Mouse (Mus musculus): ENCODE results near the gene Nup188. TPM values are rescaled to one million over a fixed set of nuclear protein-coding genes. Genes with fewer than 3 reads are reported as not detected.
A peak's percentile ranks its signal among the peaks of the same experiment; 100 is the strongest.

The Nup188 gene
- total RNA-seq, 2 experiments from 2014 or later, result 21.1 to 23.4 TPM

DNA sequence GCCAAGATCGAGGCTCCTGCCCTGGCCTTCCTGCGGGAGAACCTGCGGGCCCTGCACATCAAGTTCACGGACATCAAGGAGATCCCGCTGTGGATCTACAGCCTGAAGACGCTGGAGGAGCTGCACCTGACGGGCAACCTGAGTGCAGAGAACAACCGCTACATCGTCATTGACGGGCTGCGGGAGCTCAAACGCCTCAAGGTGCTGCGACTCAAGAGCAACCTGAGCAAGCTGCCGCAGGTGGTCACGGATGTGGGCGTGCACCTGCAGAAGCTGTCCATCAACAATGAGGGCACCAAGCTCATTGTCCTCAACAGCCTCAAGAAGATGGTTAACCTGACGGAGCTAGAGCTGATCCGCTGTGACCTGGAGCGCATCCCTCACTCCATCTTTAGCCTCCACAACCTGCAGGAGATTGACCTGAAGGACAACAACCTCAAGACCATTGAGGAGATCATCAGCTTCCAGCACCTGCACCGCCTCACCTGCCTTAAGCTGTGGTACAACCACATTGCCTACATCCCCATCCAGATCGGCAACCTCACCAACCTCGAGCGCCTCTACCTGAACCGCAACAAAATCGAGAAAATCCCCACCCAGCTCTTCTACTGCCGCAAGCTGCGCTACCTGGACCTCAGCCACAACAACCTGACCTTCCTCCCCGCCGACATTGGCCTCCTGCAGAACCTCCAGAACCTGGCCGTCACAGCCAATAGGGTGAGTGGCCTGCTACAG lies 29.4 kb upstream of the Nup188 start:
- DNase-seq, result no peak

DNA sequence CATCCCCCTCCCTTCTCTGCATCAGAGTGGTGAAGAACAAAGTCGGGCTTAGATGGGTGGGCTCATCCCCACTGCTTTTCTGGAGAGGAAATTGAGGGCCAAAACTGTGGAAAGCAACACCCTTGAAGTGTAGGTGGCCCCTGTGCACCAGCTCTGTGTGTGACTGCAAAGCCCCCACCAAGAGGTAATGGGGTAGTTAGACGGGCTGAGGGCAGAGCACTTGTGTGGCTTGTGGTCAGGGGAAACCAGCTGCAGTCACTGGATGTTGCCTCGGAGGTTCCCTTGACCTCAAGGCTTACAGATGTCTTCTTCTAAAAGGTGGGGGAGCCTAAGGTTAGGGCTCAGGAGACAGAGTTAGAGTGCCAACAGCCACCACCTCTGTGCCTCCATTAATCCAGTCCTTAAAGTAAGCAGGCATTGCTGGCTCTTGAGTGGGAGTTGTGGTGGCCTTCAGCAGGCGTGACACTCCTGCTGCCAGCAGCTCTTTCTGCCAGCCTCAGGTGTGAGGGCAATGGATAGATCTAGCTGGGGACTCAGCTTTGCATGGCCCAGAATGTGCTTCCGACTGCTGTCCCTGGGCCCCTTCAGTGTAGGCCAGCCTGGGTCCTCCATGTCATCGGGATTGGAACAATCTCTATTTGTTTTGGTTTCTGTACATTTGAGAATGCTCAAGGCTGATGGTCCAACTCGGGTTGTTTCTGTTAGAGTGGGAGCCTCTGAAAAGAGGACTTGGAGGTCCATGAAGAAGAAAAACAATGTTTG lies 28.3 kb upstream of the Nup188 start:
- DNase-seq, result no peak

DNA sequence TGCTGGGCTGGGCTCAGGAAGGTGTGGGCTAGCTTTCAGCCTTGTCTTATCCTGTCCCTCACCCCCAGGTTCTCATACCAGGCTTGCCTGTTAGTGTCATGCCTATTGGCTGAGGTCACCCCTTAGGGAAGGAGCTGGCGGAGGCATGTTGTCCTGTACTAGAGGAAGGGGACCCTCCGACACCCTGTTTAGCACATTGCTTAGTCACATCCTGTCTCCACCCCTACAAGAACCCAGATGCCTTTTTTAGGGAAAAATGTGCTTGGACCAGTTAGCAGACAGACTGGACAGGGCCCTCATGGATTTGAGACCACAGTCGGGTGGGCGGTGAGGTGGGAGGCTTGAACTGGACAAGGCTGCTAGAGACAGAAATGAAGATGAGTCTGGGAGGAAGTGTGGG lies 27.6 kb upstream of the Nup188 start:
- no peak for DNase-seq

GRCm38 (mm10) chr2:30259131-30260064 lies 26.8 kb upstream of the Nup188 start:
- DNase-seq, result no peak

DNA sequence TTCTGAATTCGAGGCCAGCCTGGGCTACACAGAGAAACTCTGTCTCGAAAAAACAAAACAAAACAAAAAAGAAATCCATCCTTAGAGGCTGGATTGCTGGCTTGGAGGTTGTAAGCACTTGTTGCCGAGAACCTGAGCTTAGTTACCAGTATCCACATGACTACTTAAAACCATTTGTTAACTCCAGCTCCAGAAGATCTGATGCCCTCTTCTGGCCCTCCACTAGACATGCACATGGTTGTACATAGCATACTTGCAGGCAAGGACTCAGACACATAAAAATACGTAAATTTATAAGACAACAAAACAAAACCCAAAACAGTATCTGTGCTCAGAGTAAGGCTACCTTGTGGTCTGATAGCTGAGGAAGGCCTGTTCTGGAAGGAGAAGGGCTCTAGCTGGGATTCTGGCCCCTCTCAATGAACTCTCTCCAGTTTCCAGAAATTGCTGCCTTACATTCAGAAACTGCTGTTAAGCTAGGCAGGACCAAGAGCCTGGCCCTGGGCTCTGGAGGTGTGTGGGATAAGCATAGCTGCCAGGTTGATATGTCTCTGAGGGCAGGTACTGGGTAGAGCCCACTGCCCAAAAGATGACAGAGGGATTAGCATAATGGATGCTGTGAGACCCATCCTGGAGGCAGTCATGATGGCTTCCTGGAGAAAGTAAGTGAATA lies 25.0 kb upstream of the Nup188 start:
- no peak for DNase-seq

GRCm38 (mm10) chr2:30261921-30262839 lies 24.0 kb upstream of the Nup188 start:
- no peak for DNase-seq

DNA sequence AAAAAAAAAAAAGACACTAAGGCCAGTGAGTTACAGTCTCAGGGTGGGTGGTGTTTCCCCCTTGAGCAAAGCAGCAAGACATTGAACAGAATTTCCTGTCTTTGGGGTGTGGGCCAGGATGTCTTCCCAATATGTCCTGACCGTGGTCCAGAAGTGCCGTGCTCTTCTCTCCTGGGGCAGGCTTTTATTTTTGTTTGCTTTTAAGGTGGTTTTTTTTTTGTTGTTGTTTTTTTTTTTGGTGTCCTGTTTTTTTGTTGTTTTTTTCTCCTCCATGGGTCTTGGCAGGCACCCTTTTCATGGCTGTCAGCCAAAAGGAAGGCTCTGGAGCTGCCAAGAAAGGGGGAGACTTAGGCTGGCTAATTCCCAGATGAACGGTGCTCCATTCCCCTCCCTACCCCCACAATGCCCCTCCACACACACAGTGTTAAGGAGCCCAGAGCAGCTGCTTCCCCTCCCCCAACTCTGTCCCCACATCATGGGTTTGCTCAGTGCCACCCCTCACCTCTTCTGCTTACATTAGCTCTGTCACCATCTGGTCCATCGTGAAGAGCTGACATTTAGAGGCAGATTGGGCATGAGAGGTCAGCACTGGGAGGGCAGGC lies 23.3 kb upstream of the Nup188 start:
- peak; percentile 64 to 68 for DNase-seq

- no peak for DNase-seq
These were observed 22.4 kb upstream of the Nup188 start for GRCm38 (mm10) chr2:30263811-30264210.

DNA sequence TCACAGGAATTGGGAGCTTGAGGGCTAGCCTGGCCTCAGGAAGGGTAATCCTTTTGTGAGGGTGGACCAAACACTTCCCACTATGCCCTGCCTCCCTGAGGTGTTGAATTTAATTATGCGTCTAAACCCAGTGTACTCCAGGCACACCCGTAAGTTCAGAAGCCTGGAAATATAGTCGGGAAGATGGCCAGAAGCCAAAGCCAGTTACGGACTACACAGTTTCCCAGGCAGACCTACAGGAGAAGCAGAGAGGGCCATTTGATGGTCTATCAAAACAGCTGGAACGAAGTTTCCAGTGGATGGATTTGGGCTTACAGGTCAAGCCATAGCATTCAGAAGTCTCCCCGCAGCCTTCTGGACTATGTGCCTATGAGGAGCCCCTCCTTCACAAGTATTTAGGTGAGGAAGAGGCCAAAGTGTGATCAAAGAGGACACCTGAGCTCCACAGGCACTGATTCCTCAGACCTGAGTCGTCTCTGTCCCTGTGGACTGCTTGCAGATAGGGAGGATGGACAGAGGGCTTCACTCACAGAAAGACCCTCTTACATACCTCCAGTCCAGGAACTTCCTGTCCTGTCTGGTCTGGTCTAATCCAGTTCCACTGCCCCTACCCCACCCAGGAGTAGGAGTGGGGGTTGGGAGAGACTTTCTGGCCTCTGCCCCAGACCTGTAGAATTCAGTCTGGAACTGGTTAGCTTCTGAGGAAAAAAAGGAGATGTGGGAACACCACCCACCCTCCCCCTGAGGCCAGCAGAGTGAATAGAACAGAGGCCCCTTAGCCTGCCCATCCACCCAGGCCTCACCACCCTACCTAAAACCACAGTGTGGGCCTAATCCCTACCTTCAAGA lies 21.3 kb upstream of the Nup188 start:
- DNase-seq, result no peak

DNA sequence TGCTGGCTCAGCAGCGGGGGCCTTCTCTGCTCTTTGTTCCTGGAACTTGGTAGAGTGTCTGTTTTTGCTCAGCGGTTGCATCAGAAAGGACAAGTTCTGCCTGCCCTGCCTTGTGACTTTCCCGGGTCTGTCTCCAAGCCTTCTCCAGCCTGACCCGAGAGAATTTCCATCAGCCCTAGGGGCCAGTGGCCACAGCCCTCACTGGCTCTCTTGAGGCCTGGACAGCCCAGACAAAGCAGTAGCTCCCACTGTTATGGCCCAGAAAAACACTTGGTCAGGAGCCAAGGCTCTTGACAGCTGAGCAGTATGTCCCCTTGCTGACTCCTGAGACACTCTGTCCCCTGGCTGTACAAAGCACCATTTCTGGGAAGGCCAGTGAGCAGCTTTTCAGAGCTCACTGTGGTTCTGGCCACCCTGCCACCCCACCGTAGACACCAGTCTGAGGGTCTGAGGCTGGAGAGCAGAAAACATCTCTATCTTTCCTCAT lies 20.4 kb upstream of the Nup188 start, which contains the start of gene Phyhd1:
Gene Phyhd1, plus strand, starts transcription at position 437 of the 487 bp plus-strand sequence.
- DNase-seq, result peak; percentile 76

DNA sequence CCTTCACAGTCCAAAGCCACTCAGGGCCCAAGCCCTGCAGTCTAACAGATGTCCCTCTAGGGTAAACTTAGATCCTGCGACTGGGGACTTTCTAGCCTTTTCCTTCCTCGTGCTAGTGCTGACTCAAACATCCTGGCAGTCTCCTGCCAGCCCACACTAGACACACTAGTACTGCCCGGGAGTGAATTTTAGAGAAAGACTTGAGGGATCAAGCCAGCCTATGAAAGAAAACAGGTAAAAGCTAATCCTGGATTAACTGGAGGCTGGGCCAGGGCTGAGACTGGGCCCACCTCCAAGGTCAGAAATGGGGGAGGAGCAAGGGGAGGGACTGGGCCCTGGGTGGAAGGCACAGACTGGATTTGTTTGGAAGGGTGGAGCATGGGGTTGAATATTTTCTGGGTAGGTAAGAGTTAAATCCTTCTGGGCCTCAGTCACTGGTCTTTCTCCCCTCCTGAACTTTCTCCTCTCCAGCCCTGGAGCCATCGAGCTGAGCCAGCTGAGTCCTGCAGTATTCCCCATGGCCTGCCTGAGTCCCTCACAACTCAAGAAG lies 19.7 kb upstream of the Nup188 start:
- peak; percentile 45 to 52 for DNase-seq

- no peak for DNase-seq
These were observed 18.7 kb upstream of the Nup188 start for GRCm38 (mm10) chr2:30267466-30267865.

DNA sequence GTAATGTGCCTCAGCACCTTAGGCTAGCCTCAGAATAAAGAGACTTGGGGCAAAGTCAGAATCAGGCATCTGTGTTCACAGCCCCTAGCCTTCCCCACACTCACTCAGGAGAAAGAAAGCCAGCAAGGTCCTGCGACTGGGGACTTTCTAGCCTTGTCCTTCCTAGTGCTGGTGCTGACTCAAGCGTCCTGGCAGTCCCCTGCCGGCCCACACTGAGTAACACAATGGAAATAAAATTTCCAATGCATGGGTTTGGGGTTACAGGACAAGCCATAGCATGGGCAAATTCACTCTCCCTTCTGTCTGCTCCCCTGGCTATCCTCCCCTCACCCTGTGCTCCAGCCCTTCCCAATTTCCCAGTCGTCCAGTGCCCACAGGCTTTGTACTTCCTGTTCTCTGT lies 17.8 kb upstream of the Nup188 start:
- DNase-seq, result no peak

DNA sequence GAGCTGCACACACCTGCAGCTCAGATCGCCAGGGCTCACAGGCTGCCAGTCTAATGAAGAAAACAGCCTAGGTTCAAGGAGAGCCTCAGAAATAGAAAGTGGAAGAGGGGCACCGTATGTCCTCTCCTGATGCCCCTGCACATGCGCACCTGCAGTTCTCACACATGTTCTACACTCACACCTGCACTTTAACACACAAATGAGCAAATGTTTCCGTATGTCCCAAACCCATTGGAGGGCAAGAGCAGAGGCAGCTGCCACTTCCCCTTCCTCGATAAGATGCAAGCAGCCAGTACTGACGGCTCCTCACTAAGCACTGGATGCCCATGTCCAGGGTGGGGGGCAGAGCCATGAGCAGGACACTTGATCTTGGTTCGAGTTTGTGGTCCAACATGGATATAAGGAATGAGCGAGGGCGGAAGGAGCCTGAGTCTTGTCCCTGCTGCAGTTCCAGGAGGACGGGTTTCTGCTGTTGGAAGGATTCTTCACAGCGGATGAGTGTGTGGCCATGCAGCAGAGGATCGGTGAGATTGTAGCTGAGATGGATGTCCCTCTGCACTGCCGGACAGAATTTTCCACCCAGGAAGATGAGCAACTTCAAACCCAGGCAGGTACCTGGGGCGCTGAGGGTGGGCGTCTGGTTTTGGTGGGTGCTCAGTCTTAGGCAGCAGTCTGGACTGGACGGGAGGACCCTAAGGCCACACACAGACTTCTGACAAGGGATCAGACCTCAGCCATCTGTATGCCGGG lies 16.8 kb upstream of the Nup188 start:
- DNase-seq, result no peak

DNA sequence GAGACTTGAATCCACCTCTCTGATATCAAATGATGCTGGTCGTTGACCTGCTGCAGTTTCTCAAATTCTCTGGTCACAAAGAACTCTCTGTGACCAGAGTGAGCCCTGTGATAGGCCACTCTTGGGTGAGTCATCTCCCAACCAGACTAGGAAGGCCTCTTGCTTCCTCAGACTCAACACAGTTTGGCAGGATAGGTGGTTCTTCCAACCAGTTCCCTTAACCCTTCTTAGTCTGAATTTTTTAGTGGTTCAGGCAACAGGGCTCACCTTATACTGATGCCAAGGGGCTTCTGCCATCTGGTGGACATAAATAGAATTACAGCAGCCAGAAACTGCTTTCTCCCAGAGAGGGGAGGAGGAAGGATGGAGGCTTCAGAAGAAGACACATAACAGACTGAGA lies 16.1 kb upstream of the Nup188 start:
- DNase-seq, result peak; percentile 59 to 71

GRCm38 (mm10) chr2:30280743-30281142 lies 5.5 kb upstream of the Nup188 start, which contains the start of gene Gm28038:
TSS of gene Gm28038 (plus strand) at chr2:30281043.
- no peak for DNase-seq

DNA sequence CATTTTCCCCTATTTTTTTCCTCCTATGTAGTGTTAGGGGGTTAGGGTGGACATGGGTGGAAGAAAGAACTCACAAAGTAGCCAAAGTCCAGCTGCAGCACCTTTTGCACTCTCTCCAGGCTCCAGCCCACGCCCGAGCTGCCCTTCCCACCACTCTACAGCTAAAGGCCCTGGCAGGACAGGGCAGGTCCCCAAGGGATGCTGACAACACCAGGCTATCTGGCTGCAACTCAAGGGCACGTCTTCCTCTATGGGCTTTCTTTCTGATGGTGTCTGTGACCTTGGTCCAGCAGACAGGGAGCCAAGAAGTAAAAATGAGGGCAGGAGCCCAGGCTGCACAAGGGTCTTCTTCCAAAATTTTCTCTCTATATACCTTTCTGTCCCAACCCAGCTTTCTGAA lies 4.5 kb upstream of the Nup188 start:
- no peak for DNase-seq

DNA sequence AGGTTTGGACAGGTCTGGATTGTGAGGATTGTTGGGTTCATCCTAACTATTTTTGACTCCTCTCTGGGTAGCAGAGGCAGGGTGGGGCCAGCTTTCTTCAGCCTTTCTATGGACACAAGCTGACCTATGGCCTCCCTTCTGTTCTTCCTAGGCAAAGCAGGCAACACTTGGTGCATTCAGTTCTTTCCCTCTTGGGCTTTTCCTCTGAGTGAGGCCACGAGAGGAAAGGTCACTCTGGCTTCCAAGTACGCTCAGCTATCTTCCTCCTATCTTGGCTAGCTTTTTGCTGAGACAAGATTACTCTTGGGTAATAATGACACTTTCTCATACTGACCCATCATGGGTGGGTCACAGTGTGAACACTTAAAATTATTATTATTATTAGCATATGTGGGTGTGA lies 3.0 kb upstream of the Nup188 start:
- no peak for DNase-seq
